In genomic region chr9:35403490-35403889, GRCm38 (mm10) we compare ENCODE assay signal across 14 mouse cellular contexts.
"Had no signal": no experiment of that assay in that cellular context is flagged by ENCODE, and none has a peak within 500 bp of the region (broad histone marks: within the 10 kb centered on the region; RNA-seq: fewer than 3 reads in every experiment).

No protein-coding gene starts in this region.

- DNase-seq: kidney, postnatal 36 days; liver, embryonic 13.5 days; lung, adult 2 months; lung, postnatal 14 days; lung, postnatal 4 days; right cerebral cortex, adult 18-20 months; right cerebral cortex, postnatal 14 days; thymus, postnatal 25 days had no signal

- H3K9ac ChIP-seq: liver, embryonic 13.5 days; midbrain, embryonic 15.5 days; neural tube, embryonic 12.5 days; neural tube, embryonic 15.5 days had no signal

- H3K36me3 ChIP-seq: liver, embryonic 13.5 days; midbrain, embryonic 15.5 days; neural tube, embryonic 12.5 days; neural tube, embryonic 15.5 days had no signal

- H3K4me2 ChIP-seq: liver, embryonic 13.5 days; midbrain, embryonic 11.5 days; midbrain, embryonic 15.5 days; neural tube, embryonic 12.5 days; neural tube, embryonic 15.5 days had no signal

- H3K4me1 ChIP-seq: liver, embryonic 13.5 days had no signal

- H3K9me3 ChIP-seq: liver, embryonic 13.5 days; midbrain, embryonic 15.5 days; neural tube, embryonic 12.5 days; neural tube, embryonic 15.5 days had no signal

- H3K27ac ChIP-seq: kidney, postnatal 0 days; left cerebral cortex, adult 2 months; liver, embryonic 13.5 days; midbrain, embryonic 15.5 days; neural tube, embryonic 12.5 days; neural tube, embryonic 15.5 days had no signal

- H3K4me3 ChIP-seq: left cerebral cortex, adult 2 months; liver, embryonic 13.5 days; midbrain, embryonic 15.5 days; neural tube, embryonic 12.5 days; neural tube, embryonic 15.5 days had no signal
